Mouse (Mus musculus) ES-Bruce4 (cell line): ENCODE measurements around the gene Tmem72.

Experiments
- EP300 ChIP-seq: IDR thresholded peaks from 2 replicates; pipeline ENCODE4 v1.6.1; 2011; ENCODE audit warnings: low read depth, low read length; ENCODE audit not compliant: insufficient read depth
- POLR2A ChIP-seq: IDR thresholded peaks from one replicate; pipeline ENCODE4 v1.8.1; 2011; ENCODE audit warnings: low read length; ENCODE audit not compliant: insufficient read depth

DNA sequence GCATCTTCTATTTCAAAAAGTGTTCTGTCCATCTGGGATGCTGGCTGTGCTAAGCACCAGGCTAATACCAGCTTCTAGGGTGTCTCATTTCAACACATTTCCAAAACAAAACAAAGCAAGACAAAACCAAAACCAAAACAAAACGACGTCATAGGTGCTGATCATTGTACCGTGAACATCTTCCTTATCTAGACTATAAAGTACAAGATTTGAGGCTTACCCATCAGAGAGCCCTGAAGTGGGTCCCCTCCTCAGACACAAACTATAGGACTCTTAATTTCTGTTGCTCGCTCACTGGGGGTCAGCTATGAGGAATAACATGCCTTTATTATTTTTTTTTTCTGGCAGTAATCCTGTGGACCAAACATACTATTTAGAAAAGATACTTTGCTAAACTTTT, 23.1 kb downstream of the Tmem72 start:
- TF ChIP-seq POLR2A = no peak
- TF ChIP-seq EP300 = no peak
